Mouse (Mus musculus) heart, adult 18-20 months (tissue): ENCODE measurements around the gene Cspg5. TPM values are rescaled to one million over a fixed set of nuclear protein-coding genes. Genes with fewer than 3 reads are reported as not detected.

Experiments
- microRNA-seq, 2 experiments: library from miRNA; unstranded; fragments of <30 nt; microRNA quantifications; one replicate each; pipeline ENCODE4 v1.2.0; 2022
- total RNA-seq, 2 experiments: library from RNA; stranded (reverse); gene quantifications; 2 replicates each; pipeline ENCODE4 v1.2.3; 2021

The Cspg5 gene
- total RNA-seq, 2 experiments from 2014 or later = 0.39 TPM; not detected in 1

Small RNAs within 50 kb of the gene (microRNA-seq; reads per million reads assigned to microRNA genes)
- 49.7 to 59.2 reads per million in 2 experiments for gene Mir6236

Other genes with a start within 250 kb of the Cspg5 start
- gene Smarcc1, start 126.1 kb upstream of the Cspg5 start, total RNA-seq = 10 to 100 TPM; 22.9 to 25.5 TPM
- gene Dhx30, start 126.0 kb upstream of the Cspg5 start, total RNA-seq = 10 to 100 TPM; 54.4 to 56.4 TPM
- 1 to 10 TPM; 1.8 to 2.7 TPM for gene Elp6, start 61.4 kb downstream of the Cspg5 start, total RNA-seq
- 10 to 100 TPM; 23.8 to 31.3 TPM for gene Scap, start 89.5 kb downstream of the Cspg5 start, total RNA-seq
- gene Ptpn23, start 164.4 kb downstream of the Cspg5 start, total RNA-seq = 10 to 100 TPM; 13.4 to 14.6 TPM
- not detected for gene Ngp, start 176.0 kb downstream of the Cspg5 start, total RNA-seq
- gene Klhl18, start 232.9 kb downstream of the Cspg5 start, total RNA-seq = 10 to 100 TPM; 12.4 to 14.0 TPM
- 1 to 10 TPM in 1 of 2 experiments, under 1 TPM in 1; 0.27 to 1.3 TPM for gene Kif9, start 233.2 kb downstream of the Cspg5 start, total RNA-seq